Mouse (Mus musculus) left cerebral cortex, adult 6 months (tissue): ENCODE measurements around the gene Ndufs8. TPM values are rescaled to one million over a fixed set of nuclear protein-coding genes. Genes with fewer than 3 reads are reported as not detected.

Source experiments
- long read RNA-seq, 2 experiments: library from polyadenylated mRNA; unstranded; transcript quantifications; one replicate each; pipeline ENCODE4 v2.0.0; 2019 to 2020
- polyA plus RNA-seq: library from polyadenylated mRNA; unstranded; fragments of <200 nt; fragmentation: Nextera tagmentation; gene quantifications from 2 replicates; pipeline ENCODE4 v1.2.3, GENCODE M21; 2021

Ndufs8 gene
- polyA plus RNA-seq = 579 and 589 TPM in 2 replicates
- long read RNA-seq, experiment 1, transcript Ndufs8-201 (7 exons, 983 nt) = minor isoform, 27 of 139 reads
- long read RNA-seq, experiment 1, transcript Ndufs8-205 (7 exons, 780 nt) = major isoform, 95 of 139 reads
- long read RNA-seq, experiment 1, partial matches to known transcripts = 7 of 139 reads
- long read RNA-seq, experiment 1, other reads (novel, unspliced or antisense) = 8 of 139 reads
- long read RNA-seq, experiment 2, transcript Ndufs8-203 (7 exons, 977 nt) = minor isoform, 9 of 384 reads
- long read RNA-seq, experiment 2, transcript Ndufs8-201 (7 exons, 983 nt) = minor isoform, 43 of 384 reads
- long read RNA-seq, experiment 2, transcript Ndufs8-205 (7 exons, 780 nt) = major isoform, 271 of 384 reads
- long read RNA-seq, experiment 2, partial matches to known transcripts = 39 of 384 reads
- long read RNA-seq, experiment 2, other reads (novel, unspliced or antisense) = 18 of 384 reads

DNA sequence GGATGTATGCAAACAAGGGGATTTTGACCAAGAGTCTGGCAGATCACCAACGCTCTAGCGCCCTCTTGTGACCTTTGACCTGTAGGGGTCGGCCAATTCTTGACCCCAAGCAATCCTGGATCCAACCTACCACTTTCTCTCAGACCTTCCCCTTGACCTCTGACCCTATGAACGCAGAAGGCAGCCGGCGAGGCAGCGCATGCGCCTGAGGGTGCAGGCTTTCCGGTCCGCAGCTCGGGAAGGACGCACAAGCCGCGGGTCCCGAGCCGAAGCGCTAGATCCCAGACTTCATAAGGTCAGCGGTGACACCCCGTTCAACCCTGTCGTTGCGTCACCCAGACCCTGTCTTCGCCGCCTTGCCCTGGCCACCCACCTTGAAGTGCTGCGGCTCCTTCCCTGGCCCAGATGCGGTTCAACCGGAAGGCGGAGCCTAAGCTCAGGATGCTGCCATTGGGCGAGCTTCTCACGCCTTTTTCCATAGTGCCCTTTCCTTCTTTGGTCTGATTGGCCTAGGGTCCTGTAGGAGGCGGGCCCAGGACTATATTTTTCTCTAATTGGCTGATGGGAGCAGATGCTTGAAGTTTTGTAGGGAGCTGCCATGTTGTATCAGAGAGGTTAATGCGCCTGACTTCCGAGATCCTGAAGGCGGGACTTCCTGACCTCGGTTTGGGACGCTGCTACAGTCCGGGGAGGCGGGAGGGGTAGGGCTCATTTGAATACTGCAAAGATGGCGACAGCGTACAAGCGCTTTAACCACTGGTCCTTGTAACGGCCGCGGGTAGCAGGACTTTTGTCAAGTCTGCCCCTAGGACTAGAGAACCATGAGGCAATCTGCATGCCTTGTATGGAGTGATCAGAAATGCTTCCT is at the start of gene Ndufs8:
TSS of gene Ndufs8 (minus strand) at position 438 of the 868 bp plus-strand sequence.

GRCm38 (mm10) chr19:3958470-3958869 is 45.9 kb upstream of the Ndufs8 start, which contains the start of gene Aldh3b3:
Gene Aldh3b3 (plus strand): TSS chr19:3958645.

DNA sequence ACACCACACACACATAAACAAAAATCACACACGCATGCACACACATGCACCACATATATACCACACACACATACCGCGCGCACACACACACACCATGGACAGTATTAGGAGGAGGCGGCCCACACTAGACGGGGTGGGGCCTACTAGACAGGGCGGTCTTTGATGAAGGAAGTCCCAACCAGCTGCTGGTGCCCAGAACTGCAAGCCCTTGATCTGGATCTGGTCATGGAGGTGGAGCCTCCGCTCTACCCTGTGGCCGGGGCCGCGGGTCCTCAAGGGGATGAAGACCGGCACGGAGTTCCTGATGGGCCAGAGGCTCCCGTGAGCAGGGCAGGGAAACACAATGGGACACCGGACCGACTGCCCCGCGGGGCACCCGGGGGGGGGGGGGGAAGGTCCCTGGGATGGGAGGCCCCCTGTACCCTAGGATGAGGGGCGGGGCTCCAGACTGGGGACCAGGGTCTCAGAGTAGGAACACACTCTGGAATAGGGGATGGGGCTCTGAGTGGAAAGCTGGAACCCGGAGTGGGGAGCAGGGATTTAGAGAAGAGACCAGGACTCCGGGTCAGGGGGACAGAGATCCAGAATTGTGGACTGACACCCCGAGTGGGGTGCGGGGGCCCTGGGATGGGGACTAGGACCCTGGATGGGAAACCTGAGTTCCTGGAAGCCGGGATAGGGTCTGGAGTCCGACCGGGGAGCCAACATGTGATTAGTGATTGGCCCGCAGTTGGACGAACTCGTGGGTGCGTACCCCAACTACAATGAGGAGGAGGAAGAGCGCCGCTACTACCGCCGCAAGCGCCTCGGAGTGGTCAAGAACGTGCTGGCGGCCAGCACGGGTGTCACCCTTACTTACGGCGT is 22.7 kb upstream of the Ndufs8 start, which contains the start of gene Unc93b1:
TSS of gene Unc93b1 (plus strand) at position 155 of the 864 bp plus-strand sequence.

DNA sequence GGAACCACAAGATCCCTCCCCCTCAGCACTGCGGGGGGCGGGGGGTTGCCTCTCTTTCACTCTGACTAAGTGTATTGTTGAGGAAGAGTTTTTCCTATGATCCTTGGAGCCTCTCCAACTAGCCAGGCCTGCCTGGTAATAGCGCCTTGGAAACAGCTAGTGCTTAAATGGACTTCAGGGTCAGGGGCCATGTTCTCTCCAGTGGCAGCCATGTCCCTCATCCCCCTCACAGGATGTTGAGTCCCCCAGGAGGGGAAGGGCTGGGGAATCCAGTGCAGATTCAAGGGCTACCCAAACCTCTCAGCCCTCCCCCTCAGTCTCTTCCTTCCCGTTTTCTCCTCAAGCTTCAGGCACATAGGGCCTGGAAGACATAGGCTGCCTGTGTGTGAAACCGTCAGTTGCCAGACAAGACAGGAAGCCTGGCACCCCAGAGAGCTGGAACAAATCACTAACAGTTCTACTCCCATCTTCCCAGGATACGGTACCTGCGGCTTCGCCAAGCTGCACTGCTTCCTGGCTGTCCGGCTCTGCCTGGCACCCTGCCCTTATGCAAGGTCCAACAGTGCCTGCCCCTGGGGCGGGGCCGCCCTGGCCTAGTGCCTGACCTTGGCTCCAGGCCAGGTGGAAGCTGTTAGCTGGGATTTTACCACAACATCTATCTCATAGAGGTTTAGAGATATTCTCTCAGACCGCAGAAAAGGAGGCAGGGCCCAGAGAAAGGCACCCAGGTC is 16.8 kb upstream of the Ndufs8 start, which contains the start of gene Aldh3b1:
TSS of gene Aldh3b1 (minus strand) at position 598 of the 731 bp plus-strand sequence.

DNA sequence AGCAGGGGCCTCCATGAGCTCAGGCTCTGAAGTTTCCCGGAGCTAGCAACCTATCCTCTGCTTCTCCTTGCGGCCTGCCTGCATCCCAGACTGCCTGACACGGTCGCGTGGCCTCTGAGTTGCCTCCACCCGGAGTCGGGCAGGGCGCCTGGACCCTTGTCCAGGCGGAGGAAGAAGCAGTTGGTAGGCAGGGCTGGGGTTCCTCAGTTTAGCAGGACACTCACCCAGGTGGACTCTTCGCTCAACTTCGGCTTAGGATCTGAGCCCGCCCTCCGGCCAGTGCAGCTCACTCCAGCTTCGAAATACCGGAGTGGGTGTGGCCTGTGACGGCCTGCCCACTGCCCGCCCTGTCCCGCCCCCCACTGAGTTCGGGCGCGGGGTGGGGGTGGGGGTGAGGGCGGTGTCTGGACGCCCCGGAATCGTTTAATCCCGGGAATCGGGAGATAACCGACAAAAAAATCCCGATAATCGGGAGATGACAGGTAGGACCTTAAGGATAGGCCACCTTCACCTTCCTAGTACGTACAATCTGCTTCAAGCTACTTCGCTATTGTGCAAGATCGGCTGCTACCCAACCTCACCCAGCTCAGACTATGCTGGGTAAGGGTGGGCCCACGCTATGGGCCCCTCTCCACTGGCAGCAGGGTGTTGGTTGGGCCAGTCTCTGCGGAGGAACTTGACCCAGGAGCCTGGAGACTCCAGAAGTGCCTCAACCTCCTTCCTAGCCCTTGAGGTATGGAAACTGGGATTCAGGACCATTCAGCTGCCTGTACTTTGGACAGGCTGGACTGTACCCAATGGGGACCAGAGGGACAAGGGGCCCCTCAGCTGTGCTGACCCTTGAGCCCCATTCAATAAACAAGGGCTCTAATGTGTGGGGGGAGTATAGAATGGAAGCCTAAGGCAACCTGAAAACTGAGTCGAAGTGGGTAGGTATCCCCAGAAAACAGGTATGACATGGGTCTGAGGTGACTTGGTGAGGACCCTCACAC is 5.5 kb downstream of the Ndufs8 start, which contains the start of gene Tcirg1:
TSS of gene Tcirg1 (minus strand) at position 339 of the 992 bp plus-strand sequence.

Other genes starting within 250 kb of the Ndufs8 start
- 0.92 and 4.7 TPM in 2 replicates for gene Lrp5, start 226.2 kb downstream of the Ndufs8 start, polyA plus RNA-seq
- 21.8 and 27.5 TPM in 2 replicates for gene 1810055G02Rik, start 204.5 kb downstream of the Ndufs8 start, polyA plus RNA-seq
- 7.1 and 11.4 TPM in 2 replicates for gene Kmt5b, start 145.4 kb downstream of the Ndufs8 start, polyA plus RNA-seq
- gene Chka, start 61.0 kb downstream of the Ndufs8 start, polyA plus RNA-seq = 15.9 and 22.7 TPM in 2 replicates
- gene Tcirg1, start 5.6 kb downstream of the Ndufs8 start, polyA plus RNA-seq = 3.1 and 3.9 TPM in 2 replicates
- 6.4 and 6.9 TPM in 2 replicates for gene Aldh3b1, start 17.0 kb upstream of the Ndufs8 start, polyA plus RNA-seq
- gene Unc93b1, start 22.4 kb upstream of the Ndufs8 start, polyA plus RNA-seq = 20.5 and 23.3 TPM in 2 replicates
- gene Aldh3b3, start 45.9 kb upstream of the Ndufs8 start, polyA plus RNA-seq = 0.13 TPM in 1 of 2 replicates, not detected in the other
- gene Aldh3b2, start 59.6 kb upstream of the Ndufs8 start, polyA plus RNA-seq = 2.0 and 2.7 TPM in 2 replicates
- gene Acy3, start 73.8 kb upstream of the Ndufs8 start, polyA plus RNA-seq = 3.2 and 3.9 TPM in 2 replicates
- not detected in 2 replicates for gene Tbx10, start 80.0 kb upstream of the Ndufs8 start, polyA plus RNA-seq
- gene Nudt8, start 87.8 kb upstream of the Ndufs8 start, polyA plus RNA-seq = 21.4 and 23.0 TPM in 2 replicates
- 0.13 and 0.21 TPM in 2 replicates for gene Gm49405, start 87.9 kb upstream of the Ndufs8 start, polyA plus RNA-seq
- 2.1 and 3.3 TPM in 2 replicates for gene Doc2g, start 90.5 kb upstream of the Ndufs8 start, polyA plus RNA-seq
- 400 and 516 TPM in 2 replicates for gene Ndufv1, start 100.0 kb upstream of the Ndufs8 start, polyA plus RNA-seq
- gene Gstp1, start 125.2 kb upstream of the Ndufs8 start, polyA plus RNA-seq = 1,005 and 1,067 TPM in 2 replicates
- gene Gstp2, start 133.2 kb upstream of the Ndufs8 start, polyA plus RNA-seq = 2.2 and 7.2 TPM in 2 replicates
- gene Gstp3, start 146.8 kb upstream of the Ndufs8 start, polyA plus RNA-seq = not detected in 2 replicates
- gene Cabp2, start 168.8 kb upstream of the Ndufs8 start, polyA plus RNA-seq = not detected in 2 replicates
- gene Cdk2ap2, start 184.4 kb upstream of the Ndufs8 start, polyA plus RNA-seq = 52.6 and 68.9 TPM in 2 replicates
- gene Pitpnm1, start 187.2 kb upstream of the Ndufs8 start, polyA plus RNA-seq = 53.9 and 65.8 TPM in 2 replicates
- gene Aip, start 213.1 kb upstream of the Ndufs8 start, polyA plus RNA-seq = 168 and 240 TPM in 2 replicates
- gene Gpr152, start 227.0 kb upstream of the Ndufs8 start, polyA plus RNA-seq = not detected in 2 replicates
- gene Cabp4, start 231.3 kb upstream of the Ndufs8 start, polyA plus RNA-seq = 0.06 and 0.11 TPM in 2 replicates
- gene Coro1b, start 235.8 kb upstream of the Ndufs8 start, polyA plus RNA-seq = 87.0 and 103 TPM in 2 replicates
- gene Ptprcap, start 240.8 kb upstream of the Ndufs8 start, polyA plus RNA-seq = 0.72 and 1.4 TPM in 2 replicates